Mouse (Mus musculus) lung, adult 2 months (tissue): ENCODE measurements around the gene Cst6.

Experiments used
- CTCF ChIP-seq: fragments of 200-500 bp; IDR thresholded peaks from 2 replicates; pipeline ENCODE4 v1.5.1; 2011; ENCODE audit warnings: mild to moderate bottlenecking, low read length, control low read depth; ENCODE audit not compliant: insufficient read depth
- POLR2A ChIP-seq: fragments of 200-500 bp; IDR thresholded peaks from 2 replicates; pipeline ENCODE4 v1.6.1; 2011; ENCODE audit warnings: low read depth, mild to moderate bottlenecking, control low read depth, low read length, borderline replicate concordance; ENCODE audit errors: extremely low read depth

DNA sequence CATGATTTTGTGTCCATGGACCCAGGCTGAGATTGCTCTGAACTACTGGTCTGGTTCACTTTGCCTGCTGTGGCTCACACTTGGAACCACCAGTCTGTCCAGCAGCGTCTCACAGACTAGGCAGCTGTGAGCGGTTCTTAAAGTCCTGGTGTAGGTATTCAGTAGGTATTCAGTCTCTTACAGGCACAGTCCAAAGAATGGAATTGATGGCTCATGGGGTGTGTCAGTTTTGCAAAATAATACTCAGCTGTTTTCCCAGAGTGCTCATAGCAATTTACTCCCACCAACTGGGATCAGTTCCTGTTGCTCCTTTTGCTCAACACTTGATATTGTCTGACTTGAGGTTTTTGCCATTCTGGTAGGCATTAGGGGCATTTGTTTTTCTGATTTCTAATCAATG, 12.8 kb upstream of the Cst6 start:
- TF ChIP-seq CTCF (no peak), POLR2A (no peak)
